Mouse (Mus musculus): ENCODE results near the gene Il17rd. TPM values are rescaled to one million over a fixed set of nuclear protein-coding genes. Genes with fewer than 3 reads are reported as not detected.

Gene Il17rd
- total RNA-seq (2021): 1 to 10 TPM; 3.3 to 3.7 TPM

DNA sequence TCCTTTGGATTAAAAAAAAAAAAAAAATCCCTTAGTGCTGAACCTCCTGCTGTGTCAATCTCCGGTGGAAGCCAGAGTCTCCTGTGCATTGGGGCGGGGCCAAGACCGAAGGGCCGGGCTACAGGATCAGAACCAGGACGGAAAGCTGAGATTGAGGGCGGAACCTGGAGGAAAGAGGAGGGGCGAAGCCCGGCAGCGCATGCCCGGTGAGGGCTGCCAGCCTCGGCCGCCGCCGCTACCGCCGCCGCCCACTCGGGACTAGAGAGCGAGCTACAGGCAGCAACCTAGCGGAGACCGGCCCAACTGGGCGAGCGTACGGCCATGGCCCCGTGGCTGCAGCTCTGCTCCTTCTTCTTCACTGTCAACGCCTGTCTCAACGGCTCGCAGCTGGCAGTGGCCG is at the start of gene Il17rd:
Gene Il17rd (plus strand): TSS at position 159 of the 400 bp plus-strand sequence.
- DNase-seq: peak; percentile 85 to 86

DNA sequence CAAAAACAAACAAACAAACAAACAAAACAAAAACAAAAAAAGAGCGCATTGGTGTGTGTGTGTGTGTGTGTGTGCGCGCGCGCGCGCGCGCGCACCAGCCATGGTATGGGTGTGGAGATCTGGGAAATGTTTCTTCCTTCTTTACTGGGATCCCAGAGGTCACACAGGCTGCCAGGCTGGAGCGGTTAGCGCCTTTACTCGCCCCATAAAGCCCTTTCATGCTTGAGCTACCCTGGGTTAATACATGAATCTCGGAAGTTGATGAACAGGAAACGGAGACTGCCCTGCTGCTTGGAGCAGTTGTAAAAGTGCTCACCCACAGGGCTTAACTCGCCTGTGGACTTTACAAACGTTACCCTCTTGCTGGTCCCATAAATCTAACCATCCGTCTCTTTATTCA is 47.1 kb upstream of the Il17rd start:
- no peak for DNase-seq

DNA sequence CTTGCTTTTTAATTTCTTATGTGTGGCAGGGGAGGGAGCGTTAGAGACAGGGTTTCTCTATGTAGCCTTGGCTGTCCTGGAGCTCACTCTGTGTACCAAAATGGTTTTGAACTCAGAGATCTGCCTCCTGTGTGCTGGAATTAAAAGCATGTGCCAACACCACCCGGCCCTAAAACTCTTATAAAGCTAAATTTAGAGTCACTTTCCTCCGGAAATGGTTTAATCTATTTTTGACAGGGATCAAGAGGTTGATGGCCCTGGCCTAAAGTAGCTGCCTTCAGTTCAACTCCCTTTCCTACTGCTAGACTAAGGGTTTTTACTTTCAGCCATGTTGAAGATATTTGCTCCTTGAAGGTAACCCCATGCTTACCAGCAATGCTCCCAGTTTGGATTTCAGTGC is 45.3 kb upstream of the Il17rd start:
- DNase-seq: no peak

GRCm38 (mm10) chr14:26994211-26994741 is 44.5 kb upstream of the Il17rd start, which contains the start of gene Hesx1:
Gene Hesx1 (plus strand): TSS chr14:26994416.
- no peak for DNase-seq

DNA sequence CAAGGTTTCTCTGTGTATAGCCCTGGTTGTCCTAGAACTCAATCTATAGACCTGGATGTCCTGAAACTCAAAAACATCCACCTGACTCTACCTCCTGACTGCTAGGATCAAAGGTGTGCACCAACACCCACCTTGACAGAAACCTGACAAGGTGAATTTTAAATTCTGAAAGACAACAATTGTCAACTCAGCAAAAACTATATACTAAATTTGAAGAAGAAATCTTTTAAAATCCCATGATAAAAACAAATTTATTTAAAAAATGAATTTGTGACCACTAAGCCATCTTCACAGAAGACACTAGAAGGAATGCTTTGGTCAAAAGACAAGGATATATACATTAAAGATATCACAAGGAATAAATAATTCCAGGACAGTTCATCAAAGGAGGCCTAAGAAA is 42.5 kb upstream of the Il17rd start:
- no peak for DNase-seq

- no peak for DNase-seq
Observed at GRCm38 (mm10) chr14:27000386-27000785, 38.4 kb upstream of the Il17rd start.

- DNase-seq: no peak
Observed at GRCm38 (mm10) chr14:27004906-27005305, 33.8 kb upstream of the Il17rd start.

DNA sequence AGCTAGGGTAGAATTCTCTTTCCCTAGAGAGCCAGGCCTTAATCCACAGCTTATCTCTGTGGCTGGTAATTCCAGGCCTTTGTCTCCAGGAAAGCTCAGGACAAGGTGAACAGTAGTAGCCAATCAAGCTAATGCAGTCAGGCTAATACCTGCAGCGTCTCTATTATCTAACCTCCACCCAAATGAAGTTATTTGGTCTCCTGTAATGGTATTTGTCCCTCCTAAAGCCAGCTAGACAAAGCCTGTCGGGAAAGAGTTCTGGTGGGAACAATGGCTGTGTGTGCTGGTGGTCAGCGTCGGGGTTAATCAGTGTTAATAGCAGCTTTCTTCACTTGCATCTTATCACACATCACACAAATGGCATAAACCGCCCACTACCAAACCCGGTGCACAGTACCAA is 32.8 kb upstream of the Il17rd start:
- DNase-seq: no peak

GRCm38 (mm10) chr14:27011561-27011960 is 27.2 kb upstream of the Il17rd start:
- DNase-seq: no peak

DNA sequence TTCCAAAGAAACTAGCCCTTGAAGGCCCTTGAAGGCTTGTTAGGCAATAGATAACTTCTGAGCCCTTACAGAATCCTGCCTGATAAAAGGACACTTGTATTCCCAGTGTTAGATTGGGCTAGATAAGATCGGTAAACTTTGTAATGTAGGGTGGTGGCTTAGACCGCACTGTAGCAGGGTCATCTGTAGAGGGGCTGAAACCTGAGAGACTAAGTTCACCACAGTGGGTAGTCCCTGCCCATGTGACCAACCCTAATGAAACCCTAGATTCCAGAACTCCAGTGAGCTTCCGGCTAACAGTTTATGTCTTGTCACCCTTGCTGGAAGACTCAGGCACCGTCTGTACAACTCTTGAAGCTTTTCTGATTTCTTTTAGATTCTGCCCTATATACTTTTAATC is 25.1 kb upstream of the Il17rd start:
- no peak for DNase-seq

GRCm38 (mm10) chr14:27017936-27018335 is 20.8 kb upstream of the Il17rd start:
- no peak for DNase-seq

DNA sequence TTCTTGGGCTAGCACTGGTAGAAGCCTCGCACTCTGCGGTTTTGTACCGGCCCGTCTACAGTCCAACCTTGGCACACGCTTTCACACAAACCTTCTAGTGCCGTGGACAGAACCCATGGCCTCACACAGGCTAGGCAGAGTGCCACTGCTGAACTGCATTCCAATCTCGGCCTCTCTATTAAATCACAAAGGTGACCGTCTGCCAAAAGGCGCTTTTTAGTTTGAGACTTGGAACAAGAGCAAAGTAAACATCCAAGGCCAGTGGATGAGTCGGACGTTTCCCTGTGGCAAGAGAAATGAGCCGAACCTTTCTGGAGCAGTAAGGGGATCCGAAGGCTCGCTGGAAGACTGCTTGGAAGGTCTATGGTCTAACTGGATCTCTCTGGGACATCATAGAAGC is 18.9 kb upstream of the Il17rd start:
- DNase-seq: no peak

GRCm38 (mm10) chr14:27022876-27023275 is 15.9 kb upstream of the Il17rd start:
- DNase-seq: no peak

DNA sequence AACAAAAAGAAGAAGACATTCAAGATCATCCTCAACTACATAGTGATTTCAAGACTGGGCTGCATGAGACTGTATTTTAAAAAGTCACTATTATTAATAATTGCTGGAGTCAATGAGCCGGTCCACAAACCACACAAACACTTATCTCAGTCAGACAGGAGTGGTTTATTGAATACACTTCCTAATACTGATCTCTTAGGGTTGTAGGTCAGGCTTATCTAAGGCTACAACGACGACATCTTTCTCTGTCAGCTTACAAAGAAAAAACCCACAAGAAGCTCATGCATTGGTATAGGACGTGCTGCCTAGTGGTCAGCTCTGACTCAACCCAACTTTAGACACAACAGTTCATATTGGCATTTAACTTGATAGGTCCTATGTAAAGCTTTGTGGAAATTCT is 14.1 kb upstream of the Il17rd start:
- no peak for DNase-seq

DNA sequence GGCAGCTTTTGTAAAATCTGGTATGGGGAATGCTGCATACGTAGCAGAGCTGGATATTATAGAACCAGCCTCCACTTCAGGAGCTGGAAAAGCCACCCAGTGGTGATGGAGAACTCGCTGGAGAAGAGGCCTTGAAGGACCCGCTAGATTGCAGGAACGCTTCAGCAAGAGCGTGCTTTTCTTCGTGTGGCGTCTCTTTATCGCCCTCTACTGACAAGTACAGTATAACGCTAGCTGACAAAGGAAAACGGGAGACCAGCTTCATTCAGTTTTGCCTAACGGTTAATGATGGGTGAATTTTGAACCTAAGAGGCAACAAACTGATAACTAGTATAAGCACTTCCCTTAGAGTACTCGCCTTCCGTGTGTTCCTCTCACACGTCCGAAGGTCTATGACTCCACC is 9.0 kb upstream of the Il17rd start:
- DNase-seq: peak; percentile 32 to 39

DNA sequence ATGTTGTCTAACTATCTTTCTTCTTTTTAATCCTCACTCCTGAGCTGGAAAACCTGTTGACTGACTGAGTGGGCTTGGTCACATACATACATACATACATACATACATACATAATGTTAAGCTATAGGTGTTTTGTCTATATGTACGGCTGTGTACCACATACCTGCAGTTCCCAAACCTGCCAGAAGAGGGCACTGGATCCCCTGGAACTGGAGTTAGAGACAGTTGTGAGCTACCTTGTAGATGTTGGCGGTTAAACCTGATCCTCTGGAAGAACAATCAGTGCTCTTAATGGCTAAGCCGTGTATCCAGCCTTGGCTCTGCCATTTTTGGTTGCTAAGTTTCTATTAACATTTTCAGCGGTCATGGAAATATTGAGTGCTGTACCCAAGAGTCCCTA is 7.6 kb upstream of the Il17rd start:
- DNase-seq: peak in 1 of 2 experiments; percentile 41

DNA sequence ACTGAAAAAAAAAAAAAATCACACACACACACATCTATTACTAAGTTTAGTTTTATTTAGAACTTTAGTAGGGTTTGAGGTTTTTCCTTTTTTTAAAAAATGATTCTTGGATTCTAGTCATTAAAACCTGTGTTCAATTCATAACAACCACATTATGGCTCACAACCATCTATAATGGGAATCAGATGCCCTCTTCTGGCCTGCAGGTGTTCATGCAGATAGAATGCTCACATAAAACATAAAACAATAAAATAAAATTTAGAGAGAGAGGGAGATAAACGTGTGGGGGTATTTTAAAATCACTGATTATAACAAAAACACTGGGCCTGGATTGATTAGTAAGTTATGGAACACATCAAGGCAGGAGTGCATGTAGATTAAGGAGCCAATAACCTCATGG is 1.2 kb upstream of the Il17rd start:
- DNase-seq: no peak

DNA sequence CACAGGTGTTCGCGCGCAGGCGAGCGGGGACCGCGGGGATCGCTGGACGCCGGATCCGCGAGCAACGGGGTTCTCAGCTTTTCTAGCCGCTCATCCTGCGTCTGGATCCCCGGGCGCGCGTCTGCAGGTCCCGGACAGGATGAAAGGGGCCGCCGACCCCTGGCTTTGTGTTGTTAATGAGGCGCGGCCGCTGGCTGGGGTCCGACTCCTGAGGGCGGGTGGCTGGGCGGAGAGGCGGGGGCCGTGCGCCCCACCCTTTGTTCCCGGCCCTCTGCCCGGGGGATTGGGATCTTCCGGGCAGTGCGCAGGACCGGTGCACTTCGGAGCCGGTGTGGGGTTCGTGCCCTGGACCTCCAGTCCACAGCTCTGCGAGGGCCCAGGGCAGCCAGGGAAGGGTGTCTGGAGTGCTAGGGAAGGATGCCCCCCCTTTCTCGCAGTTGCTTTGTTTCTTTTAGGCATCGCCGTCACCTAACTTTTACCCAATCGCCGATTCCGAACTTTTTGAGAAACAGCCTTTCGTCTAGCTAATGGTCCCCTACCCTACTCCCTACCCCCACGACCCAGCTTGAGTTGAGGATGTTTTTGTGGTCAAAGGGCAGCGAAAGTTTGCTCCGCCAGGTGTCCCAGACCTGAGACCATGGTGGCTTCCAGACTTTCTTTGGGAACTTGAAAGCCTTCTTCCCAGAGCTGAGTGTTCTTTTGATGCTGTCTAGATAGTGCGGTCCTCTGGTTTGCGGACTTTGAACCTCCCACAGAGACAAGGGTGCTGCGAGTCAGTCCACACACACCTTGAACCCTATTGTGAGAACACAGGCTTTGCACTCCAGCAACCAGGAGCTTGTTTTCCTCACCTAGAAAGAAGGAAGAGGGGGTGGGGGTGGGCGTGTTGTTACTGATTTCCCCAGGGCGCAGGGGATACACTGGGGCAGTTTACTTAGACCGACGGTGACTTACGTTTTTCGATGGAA is 824 bp downstream of the Il17rd start:
- no peak for DNase-seq

DNA sequence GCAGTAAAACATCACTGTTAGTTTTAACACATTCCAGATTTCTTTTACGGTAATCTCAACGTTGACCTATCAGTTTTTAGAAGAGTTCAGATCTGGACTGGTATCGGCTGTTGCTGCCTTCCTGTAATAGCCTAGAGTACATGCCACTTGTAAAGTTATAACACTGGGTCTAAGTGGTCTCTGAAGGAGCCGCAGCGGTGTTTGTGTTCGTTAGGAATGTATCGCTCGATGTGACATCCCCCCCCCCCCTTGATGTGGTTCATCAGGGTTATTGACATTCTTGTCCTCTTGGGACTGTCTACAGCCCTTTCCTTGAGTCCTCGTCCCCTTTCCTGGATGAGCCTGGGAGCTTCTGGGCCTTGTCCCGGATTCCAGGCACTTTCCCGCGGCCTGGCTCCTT is 1.7 kb downstream of the Il17rd start:
- DNase-seq: no peak

GRCm38 (mm10) chr14:27042280-27042983 is 3.7 kb downstream of the Il17rd start:
- no peak for DNase-seq

GRCm38 (mm10) chr14:27043416-27043815 is 4.7 kb downstream of the Il17rd start:
- no peak for DNase-seq

- no peak for DNase-seq
Observed at GRCm38 (mm10) chr14:27044221-27044966, 5.7 kb downstream of the Il17rd start.

- no peak for DNase-seq
Observed at GRCm38 (mm10) chr14:27044967-27045361, 6.2 kb downstream of the Il17rd start.
